Mouse (Mus musculus) bone marrow, adult 2 months (tissue): Measurements from ENCODE around the gene Nkx2-4. TPM values are rescaled to one million over a fixed set of nuclear protein-coding genes. Genes with fewer than 3 reads are reported as not detected.

Source experiments
- H3K27ac ChIP-seq: fragments of 200-500 bp; 2 replicates; pipeline ENCODE4 v1.5.1; 2012; ENCODE audit warnings: low read depth, mild to moderate bottlenecking, control low read depth, inconsistent platforms, low read length; ENCODE audit not compliant: control insufficient read depth, poor library complexity, insufficient read depth
- H3K4me1 ChIP-seq: fragments of 200-500 bp; 2 replicates; pipeline ENCODE4 v1.6.1; 2011; ENCODE audit warnings: low read length; ENCODE audit not compliant: control insufficient read depth, insufficient read depth
- H3K4me3 ChIP-seq: fragments of 200-500 bp; replicated peaks from 2 replicates; pipeline ENCODE3; 2011; ENCODE audit warnings: mild to moderate bottlenecking, low read depth, low read length, control low read depth; ENCODE audit not compliant: control insufficient read depth
- CTCF ChIP-seq: fragments of 200-500 bp; IDR thresholded peaks from 2 replicates; pipeline ENCODE4 v1.5.1; 2011; ENCODE audit warnings: low read length, control low read depth; ENCODE audit not compliant: control insufficient read depth, insufficient read depth
- POLR2A ChIP-seq: fragments of 200-500 bp; IDR thresholded peaks from 2 replicates; pipeline ENCODE4 v1.6.1; 2011; ENCODE audit warnings: low read depth, mild to moderate bottlenecking, control low read depth, low read length, borderline replicate concordance; ENCODE audit not compliant: control insufficient read depth
- WGBS: fragments of 180-500 bp; shearing (Covaris S2); methylation state at CpG from one replicate; pipeline ENCODE4 v1.1.7; 2018; 5-methylcytosine and 5-hydroxymethylcytosine counted together
- polyA plus RNA-seq: library from polyadenylated mRNA; stranded (reverse); fragments of >200 nt; gene quantifications from 2 replicates; pipeline ENCODE4 v1.2.4, GENCODE M21; 2011; ENCODE audit warnings: low replicate concordance; ENCODE audit not compliant: missing spikeins, insufficient read depth, insufficient read length

Gene Nkx2-4
- polyA plus RNA-seq, 1 experiment: not detected

- 59% methylated on average over 2 of the region's 2 CpGs for WGBS
- H3K27ac ChIP-seq: no peak overlapping the region
These were observed 49.4 kb downstream of the Nkx2-4 start for GRCm38 (mm10) chr2:147035864-147036263.

More at GRCm38 (mm10) chr2:147035864-147036263, 49.4 kb downstream of the Nkx2-4 start:
- TF ChIP-seq POLR2A: no peak
- TF ChIP-seq CTCF: no peak
- H3K4me3 ChIP-seq: no peak overlapping the region
- H3K4me1 ChIP-seq: no peaks in the 10 kb centered on the region

Other genes starting within 250 kb of the Nkx2-4 start
- 18.8 and 37.8 TPM in 2 replicates for gene Kiz, start 229.6 kb downstream of the Nkx2-4 start, polyA plus RNA-seq
- gene Xrn2, start 72.4 kb downstream of the Nkx2-4 start, polyA plus RNA-seq: 32.3 and 36.9 TPM in 2 replicates
- gene Nkx2-2, start 108.8 kb upstream of the Nkx2-4 start, polyA plus RNA-seq: not detected in 2 replicates